Mouse (Mus musculus): ENCODE results near the gene Lrrc29. TPM values are rescaled to one million over a fixed set of nuclear protein-coding genes. Genes with fewer than 3 reads are reported as not detected.
A peak's percentile ranks its signal among the peaks of the same experiment; 100 is the strongest.

Gene Lrrc29
- polyA plus RNA-seq, 1 experiment from 2014 or later, result 0.68 TPM

GRCm38 (mm10) chr8:105264024-105264982, 61.8 kb downstream of the Lrrc29 start, which contains the start of the genes Tradd and Fbxl8:
Gene Tradd, minus strand, starts transcription at chr8:105264609.
Gene Fbxl8, plus strand, starts transcription at chr8:105264648.
- no peaks in the 10 kb centered on the region for H3K36me3 ChIP-seq (replicated peaks)
- H3K27me3 ChIP-seq (replicated peaks), result peaks cover 82% of the 10 kb centered on the region
- peak within 1 kb of the TSS; percentile 41 for H3K9ac ChIP-seq
- peak within 1 kb of the TSS; percentile 77 for H3K4me2 ChIP-seq
- WGBS, result under 1% methylated on average over 54 of the region's 54 CpGs
- peaks cover 32% of the 10 kb centered on the region for H3K4me1 ChIP-seq
- H3K4me3 ChIP-seq, result peak within 1 kb of the TSS; percentile 48
- H3K9me3 ChIP-seq, result no peaks in the 10 kb centered on the region
- H3K27ac ChIP-seq, result no peak within 1 kb of the TSS
- ATAC-seq (replicated peaks), result no peak

DNA sequence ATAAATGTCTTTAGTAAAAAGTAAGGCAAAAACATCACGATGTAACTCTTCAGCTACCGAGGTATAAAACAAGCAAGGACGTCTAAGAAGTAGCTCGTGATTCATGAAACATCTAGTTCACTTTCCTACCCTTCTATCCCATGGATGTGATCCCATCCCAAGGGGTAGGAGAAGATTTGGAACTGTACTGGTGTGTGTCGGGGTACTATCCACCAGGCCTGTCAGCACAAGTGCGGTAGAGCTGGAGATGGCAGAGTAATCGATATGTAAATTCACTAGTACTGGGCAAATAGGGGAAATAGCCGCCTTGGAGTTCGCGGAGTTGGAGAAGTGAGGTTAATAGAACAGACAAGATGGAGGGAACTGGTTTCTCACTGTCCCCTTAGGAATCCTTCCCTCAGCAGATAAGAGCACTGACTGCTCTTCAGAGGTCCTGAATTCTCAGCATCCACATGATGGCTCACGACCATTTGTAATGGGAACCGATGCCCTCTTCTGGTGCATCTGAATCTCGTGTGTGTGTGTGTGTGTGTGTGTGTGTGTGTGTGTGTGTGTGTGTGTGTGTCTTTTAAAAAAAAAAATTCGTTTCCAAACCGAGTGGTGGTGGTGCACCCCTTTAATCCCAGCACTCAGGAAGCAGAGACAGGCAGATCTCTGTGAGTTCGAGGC, 62.7 kb downstream of the Lrrc29 start:
- no peak overlapping the region for H3K27ac ChIP-seq
- no peaks in the 10 kb centered on the region for H3K9me3 ChIP-seq
- no peak overlapping the region for H3K4me3 ChIP-seq
- ATAC-seq (replicated peaks), result no peak
- H3K4me1 ChIP-seq, result peaks cover 32% of the 10 kb centered on the region
- H3K36me3 ChIP-seq (replicated peaks), result no peaks in the 10 kb centered on the region
- 40% methylated on average over 16 of the region's 16 CpGs for WGBS
- peaks cover 87% of the 10 kb centered on the region for H3K27me3 ChIP-seq (replicated peaks)
- H3K4me2 ChIP-seq, result no peak overlapping the region; the same call in 1 of the 2 replicates
- H3K9ac ChIP-seq, result no peak overlapping the region

MicroRNAs encoded within 50 kb of the gene (microRNA counts, 519-probe panel; counts per million panel counts)
- 2,275 counts per million, percentile 32 among the panel's probes with 10 or more counts for microRNA mmu-miR-328

Small RNA genes lying within 50 kb of the gene (microRNA-seq; reads per million reads assigned to microRNA genes)
- gene Gm27320 (not detected), gene Mir328 (346 reads per million, percentile 66 among the genes with 10 or more reads in this experiment)

Other genes starting within 250 kb of the Lrrc29 start
- gene Ces3b, start 242.5 kb downstream of the Lrrc29 start, polyA plus RNA-seq (2015; fragmentation: Nextera tagmentation; extraction: Ambion mirVana), result not detected in 2 replicates
- gene Ces4a, start 194.5 kb downstream of the Lrrc29 start, polyA plus RNA-seq (2015; fragmentation: Nextera tagmentation; extraction: Ambion mirVana), result 0.06 TPM in 1 of 2 replicates, not detected in the other
- gene Cbfb, start 155.6 kb downstream of the Lrrc29 start, polyA plus RNA-seq (2015; fragmentation: Nextera tagmentation; extraction: Ambion mirVana), result 20.3 and 22.5 TPM in 2 replicates
- gene D230025D16Rik, start 101.1 kb downstream of the Lrrc29 start, polyA plus RNA-seq (2015; fragmentation: Nextera tagmentation; extraction: Ambion mirVana), result 37.1 and 37.6 TPM in 2 replicates
- gene B3gnt9, start 71.1 kb downstream of the Lrrc29 start, polyA plus RNA-seq (2015; fragmentation: Nextera tagmentation; extraction: Ambion mirVana), result 8.1 TPM in 2 replicates
- gene Tradd, start 61.7 kb downstream of the Lrrc29 start, polyA plus RNA-seq (2015; fragmentation: Nextera tagmentation; extraction: Ambion mirVana), result 13.5 and 13.6 TPM in 2 replicates
- 0.99 and 1.3 TPM in 2 replicates for gene Fbxl8, start 61.6 kb downstream of the Lrrc29 start, polyA plus RNA-seq (2015; fragmentation: Nextera tagmentation; extraction: Ambion mirVana)
- gene Hsf4, start 56.5 kb downstream of the Lrrc29 start, polyA plus RNA-seq (2015; fragmentation: Nextera tagmentation; extraction: Ambion mirVana), result 0.25 and 0.42 TPM in 2 replicates
- 4.0 and 4.5 TPM in 2 replicates for gene Nol3, start 50.1 kb downstream of the Lrrc29 start, polyA plus RNA-seq (2015; fragmentation: Nextera tagmentation; extraction: Ambion mirVana)
- gene 4931428F04Rik, start 36.4 kb downstream of the Lrrc29 start, polyA plus RNA-seq (2015; fragmentation: Nextera tagmentation; extraction: Ambion mirVana), result 165 and 173 TPM in 2 replicates
- gene Exoc3l, start 30.2 kb downstream of the Lrrc29 start, polyA plus RNA-seq (2015; fragmentation: Nextera tagmentation; extraction: Ambion mirVana), result 11.8 and 12.7 TPM in 2 replicates
- 45.3 and 48.9 TPM in 2 replicates for gene E2f4, start 28.6 kb downstream of the Lrrc29 start, polyA plus RNA-seq (2015; fragmentation: Nextera tagmentation; extraction: Ambion mirVana)
- gene Elmo3, start 20.7 kb downstream of the Lrrc29 start, polyA plus RNA-seq (2015; fragmentation: Nextera tagmentation; extraction: Ambion mirVana), result 1.1 and 1.3 TPM in 2 replicates
- 130 and 139 TPM in 2 replicates for gene Tmem208, start 76 bp upstream of the Lrrc29 start, polyA plus RNA-seq (2015; fragmentation: Nextera tagmentation; extraction: Ambion mirVana)
- gene Fhod1, start 21.7 kb upstream of the Lrrc29 start, polyA plus RNA-seq (2015; fragmentation: Nextera tagmentation; extraction: Ambion mirVana), result 0.88 and 1.2 TPM in 2 replicates
- gene Slc9a5, start 22.6 kb upstream of the Lrrc29 start, polyA plus RNA-seq (2015; fragmentation: Nextera tagmentation; extraction: Ambion mirVana), result 12.0 and 12.2 TPM in 2 replicates
- gene Plekhg4, start 47.0 kb upstream of the Lrrc29 start, polyA plus RNA-seq (2015; fragmentation: Nextera tagmentation; extraction: Ambion mirVana), result 2.1 and 2.4 TPM in 2 replicates
- gene Kctd19, start 87.2 kb upstream of the Lrrc29 start, polyA plus RNA-seq (2015; fragmentation: Nextera tagmentation; extraction: Ambion mirVana), result not detected in 2 replicates
- gene Lrrc36, start 87.3 kb upstream of the Lrrc29 start, polyA plus RNA-seq (2015; fragmentation: Nextera tagmentation; extraction: Ambion mirVana), result 0.97 and 1.3 TPM in 2 replicates
- gene Tppp3, start 145.2 kb upstream of the Lrrc29 start, polyA plus RNA-seq (2015; fragmentation: Nextera tagmentation; extraction: Ambion mirVana), result 125 and 127 TPM in 2 replicates
- 36.5 and 39.9 TPM in 2 replicates for gene Zdhhc1, start 170.6 kb upstream of the Lrrc29 start, polyA plus RNA-seq (2015; fragmentation: Nextera tagmentation; extraction: Ambion mirVana)
- 4.7 and 4.9 TPM in 2 replicates for gene Hsd11b2, start 192.5 kb upstream of the Lrrc29 start, polyA plus RNA-seq (2015; fragmentation: Nextera tagmentation; extraction: Ambion mirVana)
- 234 and 240 TPM in 2 replicates for gene Atp6v0d1, start 239.8 kb upstream of the Lrrc29 start, polyA plus RNA-seq (2015; fragmentation: Nextera tagmentation; extraction: Ambion mirVana)